Mouse (Mus musculus) T-cell, adult 2 months (primary cell): ENCODE results near the gene Olfr850.

ENCODE experiments used
- DNase-seq: peaks from one replicate; pipeline ENCODE4 v3.0.0; 2022; ENCODE audit warnings: low spot score

The Olfr850 gene

DNA sequence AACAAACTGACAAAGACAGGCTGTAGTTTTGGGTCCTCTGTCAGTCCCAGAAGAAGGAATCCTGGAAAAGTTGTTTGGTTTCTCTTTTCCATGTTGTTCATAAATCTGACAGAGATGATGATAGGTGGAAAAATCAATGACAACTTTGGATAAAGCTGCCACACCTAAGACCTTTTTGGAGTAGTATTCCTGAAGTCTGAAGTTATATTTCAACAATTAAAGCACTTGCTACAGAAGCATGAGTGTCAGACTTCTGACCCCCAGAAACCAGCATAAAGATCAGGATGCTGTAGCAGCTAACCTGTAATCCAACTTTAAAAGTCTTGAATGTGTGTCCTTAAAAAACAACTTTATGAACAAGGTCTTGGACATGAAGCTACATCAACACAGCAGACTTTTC lies at the start of gene Olfr850:
Olfr850 (minus strand) TSS at position 101 of the 400 bp plus-strand sequence.
- DNase-seq = no peak

DNA sequence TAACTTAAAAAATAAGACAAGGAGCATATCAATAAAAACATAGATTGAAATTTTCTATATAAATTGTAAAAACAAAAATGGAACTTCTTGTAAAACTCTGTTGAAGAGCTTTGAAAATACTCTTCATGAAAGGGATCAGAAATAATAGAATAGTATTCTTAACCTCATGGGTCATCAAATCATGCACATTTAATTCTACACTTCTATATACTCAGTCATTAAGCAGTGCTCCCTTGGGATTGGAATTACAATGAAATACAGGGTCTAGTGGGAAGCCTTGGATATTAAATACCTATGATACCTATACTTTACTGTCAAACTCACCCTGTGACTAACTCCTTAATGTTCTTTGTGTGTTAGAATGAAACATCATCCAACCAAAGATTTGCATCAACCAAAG lies 14.9 kb upstream of the Olfr850 start, which contains the start of gene Olfr851:
Olfr851 (plus strand) TSS at position 301 of the 400 bp plus-strand sequence.
- DNase-seq = no peak

DNA sequence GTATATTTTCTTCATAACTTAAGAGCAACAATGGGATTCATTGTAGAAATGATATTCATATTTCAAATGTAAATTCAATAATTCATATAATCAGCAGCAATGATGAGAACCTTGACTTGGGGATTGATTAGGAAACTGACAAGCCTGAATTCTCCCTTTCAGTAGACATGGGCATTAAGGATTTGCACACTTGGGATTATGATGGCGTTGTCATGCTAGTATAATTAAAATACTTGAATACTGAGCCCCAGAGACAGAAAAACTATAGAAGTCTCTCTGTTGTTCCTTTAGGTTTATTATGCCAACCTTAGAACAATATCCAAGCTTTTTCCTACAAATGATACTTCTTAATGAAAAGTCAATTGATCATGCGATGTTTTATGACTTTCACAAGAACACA lies 38.1 kb downstream of the Olfr850 start, which contains the start of gene Olfr849:
Olfr849 (plus strand) TSS at position 301 of the 400 bp plus-strand sequence.
- no peak for DNase-seq
